8 mouse cellular contexts compared by ENCODE assay signal in the genomic region with DNA sequence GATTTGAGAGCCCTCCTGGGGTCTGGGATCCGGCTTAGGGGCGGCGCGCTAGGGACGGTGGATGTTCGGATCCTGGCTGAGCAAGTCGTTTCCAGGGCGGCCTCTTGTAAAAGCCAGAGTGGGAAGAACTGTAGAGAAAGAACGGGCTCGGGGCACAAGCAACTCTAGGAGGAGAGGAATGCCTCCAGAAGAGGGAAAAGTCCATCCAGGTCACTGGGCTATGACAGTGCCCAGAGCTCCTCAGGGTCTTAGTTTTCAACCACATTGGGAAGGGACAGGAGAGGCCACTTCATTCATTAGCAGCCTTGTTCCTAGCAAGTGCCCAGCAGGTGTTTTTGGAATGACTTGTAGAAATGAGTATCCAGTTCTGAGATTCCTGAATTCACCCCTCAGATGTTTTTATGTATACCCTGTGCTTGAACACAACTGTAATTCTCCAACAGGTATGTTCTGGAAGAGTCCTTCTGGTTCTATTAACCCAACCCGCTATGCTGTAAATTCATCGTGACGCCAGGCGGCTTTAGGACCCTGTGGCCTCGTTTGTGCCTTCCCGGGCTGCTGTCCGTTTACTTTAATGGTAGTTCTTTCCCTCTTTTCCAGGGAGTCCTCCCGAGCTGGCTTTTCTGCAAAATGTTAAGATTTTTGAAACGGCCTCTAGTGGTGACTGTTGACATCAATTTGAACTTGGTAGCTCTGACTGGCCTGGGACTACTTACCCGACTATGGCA. TPM values are rescaled to one million over a fixed set of nuclear protein-coding genes. Genes with fewer than 3 reads are reported as not detected.
DNase-seq lines count a peak whose midpoint lies in the region; ATAC-seq lines count a peak whose summit lies in the region.

No protein-coding gene starts in this region.

- peaks cover 43% of the 10 kb centered on the region for H3K36me3 ChIP-seq in forebrain, embryonic 12.5 days (replicated peaks)
- H3K36me3 ChIP-seq in hindbrain, embryonic 14.5 days (replicated peaks; ENCODE audit: control insufficient read depth, insufficient read depth), result peaks cover 27% of the 10 kb centered on the region
- peaks cover 60% of the 10 kb centered on the region for H3K36me3 ChIP-seq in midbrain, embryonic 10.5 days
- no peaks in the 10 kb centered on the region; the same call in 1 of the 2 replicates for H3K36me3 ChIP-seq in splenic B cell, adult 2 months (ENCODE audit: control insufficient read depth, insufficient read depth, low read length, poor library complexity, severe bottlenecking)

- peak overlapping the region; percentile 89 for H3K27ac ChIP-seq in forebrain, embryonic 12.5 days
- peak overlapping the region; percentile 80 for H3K27ac ChIP-seq in hindbrain, embryonic 14.5 days
- H3K27ac ChIP-seq in midbrain, embryonic 10.5 days (replicated peaks), result peak overlapping the region; percentile 88

- peak; percentile 62; the same call in 1 of the 2 replicates for ATAC-seq in cerebellum, adult (ENCODE audit: insufficient number of reproducible peaks, low FRiP score, low TSS enrichment)
- peak; percentile 52 for ATAC-seq in forebrain, embryonic 12.5 days (ENCODE audit: low FRiP score)
- ATAC-seq in hindbrain, embryonic 14.5 days (ENCODE audit: low FRiP score), result peak; percentile 52

- intact Hi-C loops in left cerebral cortex, postnatal 4 days (cut with DNase I), result no loop called here

- peaks cover 24% of the 10 kb centered on the region for H3K4me1 ChIP-seq in forebrain, embryonic 12.5 days
- H3K4me1 ChIP-seq in hindbrain, embryonic 14.5 days (replicated peaks; ENCODE audit: control insufficient read depth, insufficient read depth, low read length), result peaks cover 19% of the 10 kb centered on the region
- peaks cover 30% of the 10 kb centered on the region for H3K4me1 ChIP-seq in midbrain, embryonic 10.5 days

- no peaks in the 10 kb centered on the region for H3K9me3 ChIP-seq in forebrain, embryonic 12.5 days
- no peaks in the 10 kb centered on the region for H3K9me3 ChIP-seq in hindbrain, embryonic 14.5 days (ENCODE audit: control insufficient read depth, low read length)
- no peaks in the 10 kb centered on the region for H3K9me3 ChIP-seq in midbrain, embryonic 10.5 days (replicated peaks)

- peak overlapping the region; percentile 79 for H3K4me2 ChIP-seq in forebrain, embryonic 12.5 days
- peak overlapping the region; percentile 92 for H3K4me2 ChIP-seq in hindbrain, embryonic 14.5 days (replicated peaks)

- H3K9ac ChIP-seq in forebrain, embryonic 12.5 days, result peak overlapping the region; percentile 74
- peak overlapping the region; percentile 69 for H3K9ac ChIP-seq in hindbrain, embryonic 14.5 days

- H3K27me3 ChIP-seq in forebrain, embryonic 12.5 days, result no peaks in the 10 kb centered on the region
- H3K27me3 ChIP-seq in hindbrain, embryonic 14.5 days (ENCODE audit: control insufficient read depth, insufficient read depth, low read length), result no peaks in the 10 kb centered on the region
- H3K27me3 ChIP-seq in midbrain, embryonic 10.5 days (ENCODE audit: low read depth, poor library complexity, severe bottlenecking), result no peaks in the 10 kb centered on the region
- H3K27me3 ChIP-seq in splenic B cell, adult 2 months (ENCODE audit: control insufficient read depth, insufficient read depth, low read length, poor library complexity, severe bottlenecking), result no peaks in the 10 kb centered on the region

- DNase-seq in ovary, postnatal 36 days (ENCODE audit: low spot score), result peak; percentile 52
- no peak for DNase-seq in ovary, adult 18-20 months (ENCODE audit: low spot score)
- DNase-seq in hindbrain, embryonic 14.5 days (ENCODE audit: low spot score), result peak; percentile 72
- peak; percentile 50 for DNase-seq in left cerebral cortex, postnatal 4 days
- peak; percentile 62 for DNase-seq in midbrain, embryonic 10.5 days (ENCODE audit: low spot score)
- peak; percentile 61 for DNase-seq in splenic B cell, adult 2 months (ENCODE audit: low read depth, low spot score)

- under 1% methylated on average over 20 of the region's 20 CpGs for WGBS in forebrain, embryonic 12.5 days
- 0% methylated on average over 20 of the region's 20 CpGs for WGBS in hindbrain, embryonic 14.5 days
- under 1% methylated on average over 20 of the region's 20 CpGs for WGBS in midbrain, embryonic 10.5 days

- peak overlapping the region; percentile 69 for H3K4me3 ChIP-seq in forebrain, embryonic 12.5 days (replicated peaks)
- H3K4me3 ChIP-seq in hindbrain, embryonic 14.5 days (replicated peaks; ENCODE audit: low read length), result peak overlapping the region; percentile 74
- H3K4me3 ChIP-seq in midbrain, embryonic 10.5 days, result peak overlapping the region; percentile 70

RNA-seq across cellular contexts. Expression of a gene that starts 0.5 kb away (rescaled TPM):
- 26.6 and 29.4 TPM in 2 replicates for polyA plus RNA-seq in forebrain, embryonic 12.5 days (2016; fragmentation: Nextera tagmentation; extraction: Ambion mirVana)
- 26.5 and 30.8 TPM in 2 replicates for polyA plus RNA-seq in hindbrain, embryonic 14.5 days (2014; fragmentation: Nextera tagmentation; extraction: Ambion mirVana)
- total RNA-seq in left cerebral cortex, postnatal 4 days (2021), result 10 to 100 TPM; 36.5 to 37.1 TPM
- polyA plus RNA-seq in midbrain, embryonic 10.5 days (2016; fragmentation: Nextera tagmentation; extraction: Ambion mirVana), result 27.4 and 30.3 TPM in 2 replicates

RNA-seq across cellular contexts. Expression of a gene that starts 23.0 kb away (rescaled TPM):
- polyA plus RNA-seq in forebrain, embryonic 12.5 days (2016; fragmentation: Nextera tagmentation; extraction: Ambion mirVana), result 76.5 and 78.4 TPM in 2 replicates
- polyA plus RNA-seq in hindbrain, embryonic 14.5 days (2014; fragmentation: Nextera tagmentation; extraction: Ambion mirVana), result 76.0 and 86.5 TPM in 2 replicates
- total RNA-seq in left cerebral cortex, postnatal 4 days (2021), result 10 to 100 TPM; 61.8 to 62.5 TPM
- 91.4 and 91.7 TPM in 2 replicates for polyA plus RNA-seq in midbrain, embryonic 10.5 days (2016; fragmentation: Nextera tagmentation; extraction: Ambion mirVana)

RNA-seq across cellular contexts. Expression of a gene that starts 50.3 kb away (rescaled TPM):
- polyA plus RNA-seq in forebrain, embryonic 12.5 days (2016; fragmentation: Nextera tagmentation; extraction: Ambion mirVana), result 23.0 and 26.5 TPM in 2 replicates
- polyA plus RNA-seq in hindbrain, embryonic 14.5 days (2014; fragmentation: Nextera tagmentation; extraction: Ambion mirVana), result 26.4 and 29.6 TPM in 2 replicates
- total RNA-seq in left cerebral cortex, postnatal 4 days (2021), result 10 to 100 TPM; 75.6 to 81.7 TPM
- 16.7 and 21.1 TPM in 2 replicates for polyA plus RNA-seq in midbrain, embryonic 10.5 days (2016; fragmentation: Nextera tagmentation; extraction: Ambion mirVana)

RNA-seq across cellular contexts. Expression of a gene that starts 51.0 kb away (rescaled TPM):
- 391 and 397 TPM in 2 replicates for polyA plus RNA-seq in forebrain, embryonic 12.5 days (2016; fragmentation: Nextera tagmentation; extraction: Ambion mirVana)
- polyA plus RNA-seq in hindbrain, embryonic 14.5 days (2014; fragmentation: Nextera tagmentation; extraction: Ambion mirVana), result 192 and 221 TPM in 2 replicates
- total RNA-seq in left cerebral cortex, postnatal 4 days (2021), result 100 to 1,000 TPM; 228 to 230 TPM
- polyA plus RNA-seq in midbrain, embryonic 10.5 days (2016; fragmentation: Nextera tagmentation; extraction: Ambion mirVana), result 536 and 538 TPM in 2 replicates
